Mouse (Mus musculus) adrenal gland (tissue): ENCODE data around the gene Cfap300.

Experiments used
- intact Hi-C: fragments of 180-260 bp; cut with DNase I; formaldehyde crosslinking; loops from one replicate; pipeline ENCODE4 v1.15.1; 2025
- long read RNA-seq, 2 experiments: library from polyadenylated mRNA; unstranded; transcript quantifications; one replicate each; pipeline ENCODE4 v2.0.0; 2020; ENCODE audit warnings: borderline replicate concordance in 1 of 2; ENCODE audit not compliant: insufficient replicate concordance in 1 of 2

Cfap300 gene
- long read RNA-seq, experiment 1, partial matches to known transcripts = 0 of 1 reads
- long read RNA-seq, experiment 1, other reads (novel, unspliced or antisense) = 0 of 1 reads
- long read RNA-seq, experiment 2 = 0 reads

DNA sequence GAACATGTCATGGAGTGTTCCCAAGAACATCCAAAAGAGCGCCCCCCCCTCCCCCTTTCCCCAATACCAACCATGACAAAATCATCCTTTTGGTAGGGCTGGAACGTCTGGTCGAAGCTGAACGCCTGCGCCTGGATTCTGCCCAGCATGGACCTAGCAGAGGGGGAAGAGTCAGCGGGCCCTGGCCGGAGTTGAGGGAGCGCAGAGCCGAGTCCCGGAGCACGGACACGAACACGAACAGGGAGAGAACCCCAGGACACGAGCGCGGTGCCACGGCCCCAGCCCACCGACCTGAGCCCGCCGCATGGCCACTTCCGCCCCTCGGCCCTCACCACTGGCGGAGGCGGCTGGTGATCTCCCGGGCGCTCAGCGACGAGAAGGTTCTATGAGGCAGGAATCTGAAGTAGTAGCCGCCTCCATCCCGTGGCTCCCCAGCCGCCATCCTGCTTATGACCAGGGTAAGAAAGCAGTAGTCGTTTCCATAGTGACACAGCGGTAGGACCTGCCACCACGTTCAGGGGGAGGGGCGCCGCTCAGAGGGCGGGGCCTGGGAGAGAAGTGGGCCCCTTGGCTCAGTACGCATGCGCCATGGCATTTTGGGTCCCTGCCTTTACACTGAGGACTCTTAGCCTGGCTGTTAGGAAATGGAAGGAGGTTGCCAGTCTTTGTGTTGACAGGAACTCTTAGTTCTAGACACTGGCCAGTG lies at the start of gene Cfap300:
Gene Cfap300, minus strand, starts transcription at position 486 of the 706 bp plus-strand sequence.
- intact Hi-C loops = no loop called here

DNA sequence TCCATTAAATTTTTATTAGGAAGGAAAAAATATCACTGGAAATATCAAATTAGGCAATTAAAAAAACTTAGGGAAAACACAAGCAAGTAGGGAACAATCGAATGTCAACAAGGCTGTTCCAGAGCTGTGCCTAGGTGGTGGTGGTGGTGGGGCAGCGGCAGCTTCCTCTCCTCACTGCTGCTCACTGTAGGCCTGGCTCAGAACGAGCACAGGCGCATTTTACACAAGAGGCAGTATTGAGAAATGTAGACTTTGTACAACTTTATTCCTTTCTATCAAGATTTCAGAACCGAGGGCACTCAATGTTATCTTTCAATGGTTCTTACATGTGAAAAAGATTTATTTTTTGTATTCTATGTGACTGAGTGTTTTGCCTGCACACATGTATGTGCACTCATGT lies 36.3 kb upstream of the Cfap300 start:
- intact Hi-C loops = loop anchor here (10.0 kb wide), 1 partner anchor 126 kb away; no protein-coding TSS in a partner anchor

DNA sequence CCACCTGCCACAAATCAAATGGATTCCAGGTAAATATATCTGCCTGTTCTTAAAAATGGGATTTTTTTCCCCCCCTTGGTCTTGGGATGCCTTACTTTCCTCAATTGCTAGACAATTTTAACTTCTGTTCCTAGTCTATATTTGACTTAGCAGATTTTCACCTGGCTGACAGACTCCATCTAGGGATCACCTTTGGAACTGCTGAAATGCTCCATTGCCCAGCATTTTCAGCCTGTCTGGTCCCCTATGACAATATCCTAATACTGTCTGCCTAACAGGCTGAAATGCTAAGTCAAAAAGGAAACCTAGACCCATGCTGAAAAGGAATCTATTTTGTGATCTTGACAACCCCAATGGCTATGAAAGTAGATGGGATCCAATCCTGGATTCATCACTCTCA lies 31.7 kb upstream of the Cfap300 start:
- intact Hi-C loops = loop anchor here (10.0 kb wide), 1 partner anchor 130 kb away; no protein-coding TSS in a partner anchor

DNA sequence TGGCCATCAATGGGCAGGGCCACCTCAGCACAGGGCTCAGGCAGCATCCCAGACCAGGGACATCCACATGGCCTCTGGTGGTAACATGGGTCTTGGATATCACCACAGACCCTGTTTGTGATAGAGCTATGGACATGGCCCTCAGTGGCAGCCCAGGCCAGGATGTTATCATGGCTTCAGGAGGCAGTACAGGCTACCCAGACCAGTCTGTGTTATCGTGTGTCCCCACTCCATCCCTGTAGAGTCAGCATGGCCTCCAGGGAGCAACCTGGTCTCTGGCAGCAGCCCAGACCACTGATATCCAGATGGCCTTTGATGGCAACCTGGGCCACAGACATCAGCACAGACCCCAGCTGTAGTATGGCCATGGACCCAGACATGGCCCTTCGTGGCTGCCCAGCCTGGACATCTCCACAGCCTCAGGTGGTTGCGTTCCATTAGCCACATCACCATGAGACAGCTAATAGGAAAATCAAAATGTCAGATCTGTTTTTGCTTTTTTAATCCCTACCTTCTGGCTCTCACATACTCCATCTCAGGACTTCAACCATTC lies 30.7 kb upstream of the Cfap300 start:
- intact Hi-C loops = loop anchor here (10.0 kb wide), 1 partner anchor 132 kb away; no protein-coding TSS in a partner anchor

DNA sequence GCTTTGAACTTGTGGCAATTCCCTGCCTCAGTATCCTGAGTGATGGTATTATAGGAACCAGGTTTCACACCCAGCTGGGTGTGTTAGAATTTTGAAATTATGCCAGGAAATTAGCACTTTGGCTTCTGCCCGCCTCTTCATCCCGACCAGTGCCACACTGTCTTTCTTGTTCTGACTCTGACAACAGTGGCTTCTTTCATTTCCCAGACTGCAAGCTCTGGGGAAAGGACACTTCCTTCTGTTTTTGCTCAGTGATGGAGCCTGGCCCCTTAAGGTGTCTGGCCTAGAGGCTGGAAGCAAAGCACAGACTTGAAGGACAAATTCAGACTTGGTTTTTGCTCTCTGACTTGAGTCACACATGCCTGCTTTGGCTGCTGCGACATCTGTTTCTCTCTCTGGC lies 17.0 kb upstream of the Cfap300 start:
- intact Hi-C loops = no loop called here

DNA sequence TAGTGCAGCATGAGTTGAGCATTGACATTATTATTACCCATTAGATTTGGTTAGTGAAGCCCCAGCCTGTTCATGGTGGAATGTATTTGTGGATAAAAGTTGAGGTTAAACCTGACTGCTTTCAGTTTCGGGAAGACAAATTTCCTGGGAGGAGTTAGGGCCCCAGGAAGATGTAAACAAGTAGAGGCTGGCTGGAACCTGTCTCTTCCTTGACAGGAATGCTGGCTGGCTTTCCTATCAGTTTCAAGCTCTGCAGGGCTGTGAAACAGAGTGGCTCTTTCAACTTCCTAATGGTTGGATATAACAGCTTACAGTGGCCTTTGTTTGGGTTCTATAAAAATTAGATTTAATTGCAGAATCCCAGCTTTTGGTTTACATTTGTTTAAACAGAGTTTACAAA lies 12.2 kb upstream of the Cfap300 start:
- intact Hi-C loops = no loop called here

DNA sequence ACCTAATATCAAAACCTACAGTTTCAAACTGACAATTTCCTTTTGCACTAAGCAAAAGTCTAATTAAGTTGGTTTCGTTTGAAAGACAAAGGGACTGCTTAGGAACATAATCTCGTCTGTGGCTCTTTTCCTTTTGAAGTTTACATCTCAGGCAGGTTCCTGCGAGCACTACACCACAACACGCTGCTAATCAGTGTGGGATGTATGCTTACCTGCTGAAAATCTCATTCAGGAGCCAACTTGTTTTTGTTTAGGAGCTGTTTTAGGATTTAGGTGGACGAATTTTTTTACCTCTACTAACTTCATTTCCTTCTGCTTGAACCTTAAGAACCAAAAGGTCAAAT lies 393 bp upstream of the Cfap300 start:
- intact Hi-C loops = no loop called here

DNA sequence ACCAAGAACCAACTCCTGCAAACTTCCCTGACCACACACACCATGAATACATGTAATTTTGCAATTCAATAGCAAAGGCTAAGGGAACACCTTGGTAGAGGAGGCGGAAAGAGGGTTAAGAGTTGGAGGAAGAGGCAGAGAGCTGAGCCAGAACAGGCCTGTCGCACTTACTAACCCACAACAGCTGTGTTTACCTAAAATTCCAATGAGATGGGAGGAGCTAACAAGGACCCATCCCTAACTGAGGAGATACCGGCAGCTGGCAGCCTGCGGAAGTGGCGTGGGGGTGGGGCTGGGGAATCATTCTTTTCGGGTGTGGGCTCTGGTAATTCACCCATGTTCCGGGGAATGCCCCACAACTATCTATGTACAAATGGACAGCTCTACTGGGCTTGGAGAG lies 7.1 kb downstream of the Cfap300 start:
- intact Hi-C loops = no loop called here

DNA sequence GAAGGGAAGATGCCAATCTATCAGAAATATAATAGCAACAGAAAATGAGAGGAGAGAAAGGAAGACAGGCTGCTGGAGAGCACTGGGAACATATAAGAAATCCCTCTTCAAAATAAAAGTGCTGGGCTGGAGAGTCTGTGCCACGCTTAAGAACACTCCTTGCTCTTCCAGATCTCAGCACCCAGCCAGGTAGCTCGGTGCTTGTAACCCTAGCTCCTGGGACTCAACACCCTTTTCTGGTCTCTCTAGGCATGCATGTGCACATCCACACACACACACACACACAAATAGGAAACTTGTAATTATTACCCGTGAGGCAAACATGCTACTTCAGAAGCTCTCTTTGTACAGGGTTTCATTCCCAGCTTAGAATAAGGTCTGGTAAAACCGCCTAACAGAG lies 7.5 kb downstream of the Cfap300 start:
- intact Hi-C loops = no loop called here

DNA sequence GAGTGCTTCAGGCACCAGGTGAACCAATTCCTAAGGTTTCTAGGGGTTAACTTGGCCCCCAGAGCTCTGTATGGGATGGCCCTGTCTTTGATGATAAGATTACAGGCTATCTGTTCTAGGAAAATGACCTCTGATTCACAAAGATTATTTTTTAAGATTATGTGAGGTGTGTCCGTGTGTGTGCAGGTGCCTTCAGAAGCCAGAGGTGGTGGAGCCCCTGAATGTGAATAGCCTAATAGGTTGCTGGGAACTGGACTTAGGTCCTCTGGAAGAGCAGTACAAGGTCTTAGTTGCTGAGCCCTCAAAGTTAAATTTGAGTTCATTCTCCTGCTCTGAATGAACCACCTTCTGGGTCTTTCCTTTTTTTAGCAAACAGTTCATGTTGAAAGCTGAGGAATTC lies 8.5 kb downstream of the Cfap300 start:
- intact Hi-C loops = no loop called here

DNA sequence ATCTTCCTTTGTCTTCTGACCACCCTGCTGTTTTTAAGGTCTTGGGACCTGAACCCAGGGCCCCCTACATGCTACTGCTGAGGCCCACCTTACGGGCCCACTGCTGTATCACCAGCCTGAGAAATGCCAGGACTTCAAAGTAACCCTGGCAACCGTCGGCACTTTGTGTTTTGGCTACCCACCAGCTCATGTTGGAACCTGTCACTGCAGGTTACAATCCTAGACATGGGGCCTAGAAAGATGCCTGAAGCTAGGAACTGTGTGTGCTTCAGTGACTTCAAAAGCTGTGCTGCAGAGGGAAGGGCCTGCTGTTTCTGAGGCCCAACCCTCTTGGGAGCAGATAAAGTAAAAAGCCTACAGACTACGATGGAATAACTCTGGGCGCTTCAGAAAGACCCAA lies 9.8 kb downstream of the Cfap300 start:
- intact Hi-C loops = no loop called here

DNA sequence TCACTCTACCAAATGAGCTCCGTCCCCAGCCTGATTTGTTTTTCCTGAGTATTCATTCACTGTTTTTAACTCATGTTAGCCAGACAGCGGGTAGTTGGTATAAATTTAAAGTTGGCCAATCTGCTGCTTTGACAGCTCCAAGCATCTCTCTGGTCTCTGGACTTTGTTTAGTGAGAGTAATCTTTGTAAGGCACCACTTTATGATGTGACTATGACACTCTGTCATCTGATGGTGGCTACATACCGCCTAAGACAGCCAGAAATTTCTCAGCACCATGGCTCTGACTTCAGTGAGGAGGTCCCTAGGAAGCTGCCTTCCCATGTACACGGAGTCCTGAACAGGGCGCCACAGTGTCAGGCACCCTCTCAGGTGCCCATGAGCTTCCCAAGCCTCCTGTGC lies 24.0 kb downstream of the Cfap300 start:
- intact Hi-C loops = no loop called here

DNA sequence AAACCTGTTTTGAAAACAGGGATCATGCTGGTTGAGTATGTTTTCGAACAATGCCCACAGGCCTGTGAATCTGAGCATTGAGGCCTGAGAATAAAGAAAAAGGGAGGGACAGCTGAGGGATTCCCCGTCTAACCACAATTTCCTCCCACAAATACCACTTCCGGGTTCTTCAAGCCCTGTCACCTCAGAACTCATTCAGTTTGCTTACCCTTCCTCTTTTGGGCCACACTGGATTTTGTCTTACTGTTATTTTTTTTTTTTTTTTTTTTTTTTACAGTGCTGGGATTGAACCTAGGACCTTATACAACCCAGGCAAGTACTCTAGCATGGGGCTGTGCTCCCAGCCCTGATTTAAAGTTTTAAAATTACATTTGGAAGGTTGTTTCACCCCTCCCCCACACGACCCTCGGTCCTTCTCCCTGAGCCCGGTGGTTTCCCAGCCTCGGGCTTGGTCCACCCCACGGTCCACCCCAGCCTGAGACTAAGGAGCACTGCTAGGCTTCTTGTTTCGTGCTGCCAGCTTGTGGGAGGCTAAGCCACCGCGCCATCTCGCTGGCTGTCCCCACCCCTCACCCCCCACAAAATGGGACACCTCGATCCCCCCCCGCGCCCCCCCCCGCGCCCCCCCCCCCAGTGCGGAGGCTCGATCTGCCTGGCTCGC lies 25.2 kb downstream of the Cfap300 start:
- intact Hi-C loops = no loop called here

DNA sequence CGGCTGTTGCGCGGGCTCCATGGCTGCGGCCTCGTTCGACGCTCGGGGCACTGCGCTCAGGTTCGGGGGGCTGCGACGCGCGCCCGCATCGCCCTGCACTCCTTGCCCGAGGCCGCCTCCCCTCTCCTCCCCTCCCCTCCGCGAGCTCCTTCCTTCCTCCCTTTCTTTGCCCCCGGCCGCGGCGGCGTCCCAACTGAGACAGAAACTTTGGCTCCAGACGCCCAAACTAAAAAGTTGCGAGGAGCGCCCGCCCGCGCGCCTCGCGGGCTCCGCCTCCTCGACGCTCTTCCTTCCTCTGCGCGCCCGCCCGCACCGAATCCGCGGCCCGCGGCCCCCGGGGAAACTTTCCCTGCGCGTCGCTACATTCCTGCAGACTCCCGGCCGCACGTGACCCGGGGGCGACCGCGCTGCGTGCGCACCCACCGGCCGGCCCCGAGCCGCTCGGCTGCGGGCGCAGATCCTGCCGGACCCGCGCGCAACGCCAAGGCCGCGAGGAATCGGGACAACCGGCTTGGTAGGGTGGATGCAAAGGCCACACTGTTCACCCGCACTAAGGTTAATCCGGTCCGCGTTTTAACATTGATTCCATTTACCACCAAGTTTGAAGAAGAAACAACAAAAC lies 38.1 kb downstream of the Cfap300 start, which contains the start of gene Yap1:
Gene Yap1, minus strand, starts transcription at position 227 of the 622 bp plus-strand sequence.
- intact Hi-C loops = loop anchor here (1.0 to 5.0 kb wide), 2 partner anchors 37 to 42 kb away; no protein-coding TSS in a partner anchor

DNA sequence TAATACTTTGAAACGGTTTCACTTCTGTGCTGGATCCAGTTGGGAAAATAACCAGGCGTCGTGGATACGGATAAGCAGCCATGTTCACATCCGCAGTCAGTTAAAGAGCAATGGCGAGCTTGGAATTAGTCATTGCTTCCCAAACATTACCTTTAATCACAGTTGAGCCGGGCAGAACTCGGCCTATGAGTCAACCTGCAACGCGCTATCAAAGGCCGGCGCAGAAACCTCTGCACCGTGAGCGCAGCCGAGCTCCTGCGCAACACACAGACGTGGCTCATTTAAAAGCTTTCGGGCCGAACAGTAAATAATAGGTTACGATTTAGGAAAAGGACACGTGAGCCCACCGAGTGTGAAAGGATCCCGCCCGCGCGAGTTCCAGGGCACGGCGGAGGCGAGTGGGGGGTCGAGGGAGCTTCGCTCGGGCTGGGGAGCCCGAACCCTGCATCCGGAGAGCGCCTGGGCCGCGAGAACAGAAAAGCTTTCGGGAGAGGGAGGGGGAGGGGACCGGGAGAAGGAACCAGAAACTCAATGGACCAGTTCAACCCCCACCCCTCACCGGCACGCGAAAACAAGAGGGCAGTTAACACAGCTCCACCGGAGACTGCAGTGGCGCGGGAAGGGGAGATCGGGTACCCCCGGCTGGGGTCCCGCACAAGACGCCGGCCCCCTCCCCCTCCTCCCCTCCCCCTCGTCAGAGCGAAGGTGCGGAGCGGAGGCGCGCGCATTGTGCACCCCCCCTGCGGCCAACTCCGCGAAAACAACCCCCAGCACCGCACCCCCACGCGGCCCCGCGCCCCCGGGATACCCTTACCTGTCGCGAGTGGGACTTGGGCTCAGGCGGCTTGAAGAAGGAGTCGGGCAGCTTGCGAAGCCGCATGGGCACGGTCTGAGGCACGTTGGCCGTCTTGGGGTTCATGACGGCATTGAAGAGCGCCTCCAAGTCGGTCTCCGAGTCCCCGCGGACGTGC lies 39.0 kb downstream of the Cfap300 start:
- intact Hi-C loops = loop anchor here (1.0 to 5.0 kb wide), 2 partner anchors 38 to 41 kb away; no protein-coding TSS in a partner anchor

DNA sequence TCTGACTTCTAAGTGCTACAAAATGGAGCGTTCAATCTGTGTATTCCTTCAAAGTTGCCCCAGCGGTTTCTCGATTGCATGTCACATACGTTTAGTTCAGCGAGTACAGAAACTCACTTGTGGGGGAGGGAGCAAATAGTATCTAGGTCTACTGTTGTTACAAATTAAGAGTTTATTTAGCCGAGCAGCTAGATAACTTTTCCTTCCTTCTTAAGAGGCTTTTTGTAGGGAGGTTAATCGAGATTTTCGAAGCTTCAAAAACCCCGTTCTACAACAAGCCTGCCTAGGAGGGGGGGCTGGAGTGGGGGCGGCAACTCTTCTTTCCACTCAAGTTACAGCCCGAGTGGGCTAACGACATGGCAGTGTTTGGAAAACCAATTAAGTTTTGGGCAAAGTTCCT lies 39.8 kb downstream of the Cfap300 start:
- intact Hi-C loops = loop anchor here (5.0 kb wide), 1 partner anchor 41 kb away; no protein-coding TSS in a partner anchor

DNA sequence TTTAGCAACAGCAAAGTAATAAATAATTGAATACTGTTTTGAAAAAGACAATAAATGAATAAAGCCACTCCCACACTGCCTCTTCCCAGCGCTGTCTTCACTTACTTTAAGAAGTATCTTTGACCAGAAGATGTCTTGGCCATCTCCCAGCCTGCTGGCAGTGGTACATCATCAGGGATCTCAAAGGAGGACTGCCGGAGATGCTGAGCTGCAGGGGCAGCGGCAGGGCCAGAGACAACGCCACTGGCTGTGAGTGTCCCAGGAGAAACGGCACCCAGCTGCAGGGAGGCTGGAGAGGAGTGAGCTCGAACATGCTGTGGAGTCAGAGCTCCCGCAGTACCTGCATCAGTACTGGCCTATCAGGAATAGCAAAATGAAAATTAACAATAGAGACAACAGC lies 41.3 kb downstream of the Cfap300 start:
- intact Hi-C loops = loop anchor here (5.0 kb wide), 1 partner anchor 39 kb away; no protein-coding TSS in a partner anchor

DNA sequence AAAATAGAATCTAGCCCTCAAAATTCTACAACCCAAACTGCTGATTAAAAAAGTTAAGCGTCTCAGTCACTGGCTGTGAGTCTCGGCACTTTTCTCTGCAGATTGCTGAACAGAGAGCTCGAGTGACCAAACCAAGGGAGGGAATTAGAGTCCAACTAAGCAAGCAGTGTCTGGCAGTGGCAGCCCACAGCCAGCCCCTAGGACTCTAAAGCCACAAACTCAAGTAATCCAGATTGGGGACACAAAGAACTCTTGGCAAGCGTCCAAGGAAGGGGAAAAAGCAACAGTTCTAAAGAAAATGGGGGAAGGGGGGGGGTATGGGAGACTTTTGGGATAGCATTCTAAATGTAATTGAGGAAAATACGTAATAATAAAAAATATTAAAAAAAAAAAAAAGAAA lies 48.3 kb downstream of the Cfap300 start:
- intact Hi-C loops = no loop called here

DNA sequence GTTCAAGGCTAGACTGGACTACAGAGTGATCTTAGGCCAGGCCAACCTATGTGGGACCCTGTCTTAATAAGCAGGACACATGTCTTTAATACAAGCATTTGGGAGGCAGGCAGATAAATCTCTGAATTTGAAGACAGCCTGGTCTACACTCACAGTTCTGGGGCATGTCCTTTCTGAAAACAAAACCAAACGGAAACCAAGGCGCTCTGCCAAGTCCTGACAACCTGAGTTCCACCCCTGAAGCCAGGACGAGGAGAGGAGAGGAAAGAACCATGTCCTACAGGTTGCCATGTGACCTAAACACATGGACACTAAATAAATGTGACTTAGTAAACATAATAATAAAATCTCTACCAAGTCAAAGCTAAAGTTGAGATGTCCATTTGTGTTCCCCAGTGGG lies 50.0 kb downstream of the Cfap300 start:
- intact Hi-C loops = no loop called here

DNA sequence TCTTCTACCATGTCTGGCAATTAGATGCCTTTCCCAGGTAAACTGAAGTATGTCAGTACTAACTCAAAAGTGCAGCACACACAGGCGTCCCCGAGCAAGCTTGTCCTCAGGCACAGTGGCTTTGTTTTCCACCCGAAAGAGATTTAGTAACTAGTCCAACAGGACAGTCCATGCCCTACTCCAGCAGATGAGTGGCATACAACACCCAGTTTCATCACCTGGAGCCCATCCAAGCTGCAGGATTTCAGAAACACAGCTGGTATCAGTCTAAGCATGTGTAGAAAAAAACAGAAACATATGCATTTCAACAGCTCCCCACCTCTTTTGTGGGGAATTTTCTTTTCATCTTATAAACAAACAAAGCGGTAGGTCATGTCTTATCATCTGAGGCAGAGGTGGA lies 51.7 kb downstream of the Cfap300 start:
- intact Hi-C loops = no loop called here
